Mouse (Mus musculus) heart, embryonic 13.5 days (tissue): ENCODE data around the gene Aen. TPM values are rescaled to one million over a fixed set of nuclear protein-coding genes. Genes with fewer than 3 reads are reported as not detected.
A peak's percentile ranks its signal among the peaks of the same experiment; 100 is the strongest.

ENCODE experiments used
- ATAC-seq: fragments of 200-750 bp; cut with Nextera tagmentation; 2 replicates; pipeline ENCODE4 v1.8.0; 2017; ENCODE audit warnings: moderate TSS enrichment; ENCODE audit not compliant: insufficient number of reproducible peaks, low FRiP score, low TSS enrichment; ENCODE audit errors: extremely low read depth
- H3K27ac ChIP-seq: fragments of 300-500 bp; sonication (generic); replicated peaks from 2 replicates; pipeline ENCODE4 v1.5.1; 2015; ENCODE audit warnings: moderate library complexity, mild to moderate bottlenecking, inconsistent platforms
- H3K27me3 ChIP-seq: fragments of 300-500 bp; sonication (generic); replicated peaks from 2 replicates; pipeline ENCODE4 v1.6.1; 2015; ENCODE audit warnings: mild to moderate bottlenecking, inconsistent platforms
- H3K36me3 ChIP-seq: fragments of 300-500 bp; sonication (generic); 2 replicates; pipeline ENCODE4 v1.6.1; 2015; ENCODE audit warnings: mild to moderate bottlenecking, inconsistent platforms
- H3K4me1 ChIP-seq: fragments of 300-500 bp; sonication (generic); 2 replicates; pipeline ENCODE4 v1.6.1; 2015; ENCODE audit warnings: inconsistent platforms
- H3K4me2 ChIP-seq: fragments of 300-500 bp; sonication (generic); 2 replicates; pipeline ENCODE4 v1.6.1; 2015; ENCODE audit warnings: inconsistent platforms, mild to moderate bottlenecking, moderate library complexity
- H3K4me3 ChIP-seq: fragments of 300-500 bp; sonication (generic); 2 replicates; pipeline ENCODE4 v1.5.1; 2015; ENCODE audit warnings: moderate library complexity, mild to moderate bottlenecking, inconsistent platforms
- H3K9ac ChIP-seq: fragments of 300-500 bp; sonication (generic); 2 replicates; pipeline ENCODE4 v1.6.1; 2015; ENCODE audit warnings: inconsistent platforms, mild to moderate bottlenecking, moderate library complexity
- H3K9me3 ChIP-seq: fragments of 300-500 bp; sonication (generic); 2 replicates; pipeline ENCODE4 v1.6.1; 2016; ENCODE audit warnings: inconsistent platforms
- WGBS: fragments of 180-500 bp; shearing (Covaris S2); methylation state at CpG from one replicate; pipeline ENCODE4 v1.1.7; 2015; ENCODE audit warnings: mixed read lengths; 5-methylcytosine and 5-hydroxymethylcytosine counted together
- polyA plus RNA-seq: library from polyadenylated mRNA; unstranded; fragments of >200 nt; fragmentation: Nextera tagmentation; extraction: Ambion mirVana; gene quantifications from 2 replicates; pipeline ENCODE4 v1.2.1, GENCODE M21; 2015

The Aen gene
- polyA plus RNA-seq, 1 experiment from 2014 or later = 29.5 TPM

GRCm38 (mm10) chr7:78872831-78873230 is 22.8 kb upstream of the Aen start:
- H3K4me2 ChIP-seq = no peak overlapping the region
- no peak overlapping the region for H3K27ac ChIP-seq
- WGBS = 67% methylated on average over 5 of the region's 5 CpGs
- no peaks in the 10 kb centered on the region for H3K36me3 ChIP-seq
- H3K27me3 ChIP-seq = 0 out of 2 replicates have a peak, but pooled peaks cover 9% of the 10 kb centered on the region
- H3K4me1 ChIP-seq = no peaks in the 10 kb centered on the region
- no peak for ATAC-seq
- H3K4me3 ChIP-seq = no peak overlapping the region
- no peak overlapping the region for H3K9ac ChIP-seq
- no peaks in the 10 kb centered on the region for H3K9me3 ChIP-seq

GRCm38 (mm10) chr7:78881607-78882468 is 13.8 kb upstream of the Aen start:
- Histone ChIP-seq H3K4me3 (peak overlapping the region; percentile 32), H3K4me2 (peak overlapping the region; percentile 59), H3K9ac (no peak overlapping the region), H3K4me1 (peaks cover 8% of the 10 kb centered on the region), H3K9me3 (no peaks in the 10 kb centered on the region), H3K27me3 (peaks cover 88% of the 10 kb centered on the region), H3K36me3 (no peaks in the 10 kb centered on the region), H3K27ac (no peak overlapping the region)
- WGBS = 27% methylated on average over 14 of the region's 16 CpGs
- no peak for ATAC-seq

- Histone ChIP-seq H3K27ac (no peak overlapping the region), H3K27me3 (peaks cover 90% of the 10 kb centered on the region), H3K4me1 (peaks cover 8% of the 10 kb centered on the region), H3K9me3 (no peaks in the 10 kb centered on the region), H3K9ac (no peak overlapping the region), H3K36me3 (no peaks in the 10 kb centered on the region), H3K4me2 (peak overlapping the region; percentile 59), H3K4me3 (peak overlapping the region; percentile 32)
- 4% methylated on average over 23 of the region's 23 CpGs for WGBS
- no peak for ATAC-seq
Observed at GRCm38 (mm10) chr7:78882469-78882837, 13.2 kb upstream of the Aen start.

GRCm38 (mm10) chr7:78883016-78883725 is 12.5 kb upstream of the Aen start:
- Histone ChIP-seq H3K9me3 (no peaks in the 10 kb centered on the region), H3K4me1 (peaks cover 8% of the 10 kb centered on the region), H3K9ac (no peak overlapping the region), H3K4me3 (peak overlapping the region; percentile 32), H3K27ac (no peak overlapping the region), H3K36me3 (no peaks in the 10 kb centered on the region), H3K4me2 (peak overlapping the region; percentile 59), H3K27me3 (peaks cover 97% of the 10 kb centered on the region)
- WGBS = 3% methylated on average over 34 of the region's 34 CpGs
- no peak for ATAC-seq

- peaks cover 8% of the 10 kb centered on the region for H3K4me1 ChIP-seq
- no peak overlapping the region for H3K9ac ChIP-seq
- no peaks in the 10 kb centered on the region for H3K36me3 ChIP-seq
- ATAC-seq = no peak
- WGBS = 13% methylated on average over 8 of the region's 8 CpGs
- H3K27me3 ChIP-seq = peaks cover 99% of the 10 kb centered on the region
- no peak overlapping the region for H3K4me2 ChIP-seq
- H3K4me3 ChIP-seq = no peak overlapping the region
- no peaks in the 10 kb centered on the region for H3K9me3 ChIP-seq
- H3K27ac ChIP-seq = no peak overlapping the region
Observed at GRCm38 (mm10) chr7:78883726-78884060, 12.0 kb upstream of the Aen start.

- no peak overlapping the region for H3K9ac ChIP-seq
- no peak overlapping the region for H3K4me3 ChIP-seq
- H3K36me3 ChIP-seq = no peaks in the 10 kb centered on the region
- no peak for ATAC-seq
- peaks cover 8% of the 10 kb centered on the region for H3K4me1 ChIP-seq
- 13% methylated on average over 6 of the region's 6 CpGs for WGBS
- H3K27ac ChIP-seq = no peak overlapping the region
- H3K27me3 ChIP-seq = peaks cover 99% of the 10 kb centered on the region
- H3K4me2 ChIP-seq = no peak overlapping the region
- no peaks in the 10 kb centered on the region for H3K9me3 ChIP-seq
Observed at GRCm38 (mm10) chr7:78884139-78884538, 11.5 kb upstream of the Aen start.

GRCm38 (mm10) chr7:78885404-78885803 is 10.2 kb upstream of the Aen start:
- peaks cover 8% of the 10 kb centered on the region for H3K4me1 ChIP-seq
- peaks cover 99% of the 10 kb centered on the region for H3K27me3 ChIP-seq
- no peak overlapping the region for H3K4me2 ChIP-seq
- H3K9ac ChIP-seq = no peak overlapping the region
- no peak for ATAC-seq
- no peaks in the 10 kb centered on the region for H3K9me3 ChIP-seq
- 74% methylated on average over 5 of the region's 5 CpGs for WGBS
- no peaks in the 10 kb centered on the region for H3K36me3 ChIP-seq
- H3K4me3 ChIP-seq = no peak overlapping the region
- no peak overlapping the region for H3K27ac ChIP-seq

GRCm38 (mm10) chr7:78886496-78886895 is 9.2 kb upstream of the Aen start:
- no peak for ATAC-seq
- WGBS = 73% methylated on average over 4 of the region's 4 CpGs
- Histone ChIP-seq H3K9me3 (no peaks in the 10 kb centered on the region), H3K9ac (no peak overlapping the region), H3K4me2 (no peak overlapping the region), H3K36me3 (no peaks in the 10 kb centered on the region), H3K27ac (no peak overlapping the region), H3K4me1 (peaks cover 8% of the 10 kb centered on the region), H3K4me3 (no peak overlapping the region), H3K27me3 (peaks cover 90% of the 10 kb centered on the region)

GRCm38 (mm10) chr7:78887431-78887842 is 8.2 kb upstream of the Aen start:
- ATAC-seq = no peak
- no peak overlapping the region for H3K4me2 ChIP-seq
- H3K27ac ChIP-seq = no peak overlapping the region
- no peaks in the 10 kb centered on the region for H3K36me3 ChIP-seq
- peaks cover 6% of the 10 kb centered on the region for H3K4me1 ChIP-seq
- no peaks in the 10 kb centered on the region for H3K9me3 ChIP-seq
- 71% methylated on average over 9 of the region's 9 CpGs for WGBS
- H3K9ac ChIP-seq = no peak overlapping the region
- peaks cover 81% of the 10 kb centered on the region for H3K27me3 ChIP-seq
- no peak overlapping the region for H3K4me3 ChIP-seq

GRCm38 (mm10) chr7:78890641-78891040 is 5.0 kb upstream of the Aen start:
- no peaks in the 10 kb centered on the region for H3K36me3 ChIP-seq
- no peak overlapping the region for H3K27ac ChIP-seq
- peaks cover 48% of the 10 kb centered on the region for H3K27me3 ChIP-seq
- 3% methylated on average over 16 of the region's 16 CpGs for WGBS
- H3K4me3 ChIP-seq = no peak overlapping the region
- H3K4me1 ChIP-seq = peaks cover 4% of the 10 kb centered on the region
- H3K4me2 ChIP-seq = no peak overlapping the region
- ATAC-seq = no peak
- H3K9ac ChIP-seq = no peak overlapping the region
- no peaks in the 10 kb centered on the region for H3K9me3 ChIP-seq

GRCm38 (mm10) chr7:78893917-78894316 is 1.7 kb upstream of the Aen start:
- Histone ChIP-seq H3K9ac (no peak overlapping the region), H3K4me3 (no peak overlapping the region)
- WGBS = 69% methylated on average over 10 of the region's 10 CpGs

More at GRCm38 (mm10) chr7:78893917-78894316, 1.7 kb upstream of the Aen start:
- no peak overlapping the region for H3K4me2 ChIP-seq
- H3K4me1 ChIP-seq = peaks cover 22% of the 10 kb centered on the region
- ATAC-seq = no peak
- H3K36me3 ChIP-seq = peaks cover 9% of the 10 kb centered on the region
- H3K27ac ChIP-seq = no peak overlapping the region
- peaks cover 16% of the 10 kb centered on the region for H3K27me3 ChIP-seq
- H3K9me3 ChIP-seq = no peaks in the 10 kb centered on the region
